Mouse (Mus musculus): ENCODE data around the gene Ugt1a9. TPM values are rescaled to one million over a fixed set of nuclear protein-coding genes. Genes with fewer than 3 reads are reported as not detected.

Ugt1a9 gene
- total RNA-seq, 2 experiments from 2014 or later, result not detected

DNA sequence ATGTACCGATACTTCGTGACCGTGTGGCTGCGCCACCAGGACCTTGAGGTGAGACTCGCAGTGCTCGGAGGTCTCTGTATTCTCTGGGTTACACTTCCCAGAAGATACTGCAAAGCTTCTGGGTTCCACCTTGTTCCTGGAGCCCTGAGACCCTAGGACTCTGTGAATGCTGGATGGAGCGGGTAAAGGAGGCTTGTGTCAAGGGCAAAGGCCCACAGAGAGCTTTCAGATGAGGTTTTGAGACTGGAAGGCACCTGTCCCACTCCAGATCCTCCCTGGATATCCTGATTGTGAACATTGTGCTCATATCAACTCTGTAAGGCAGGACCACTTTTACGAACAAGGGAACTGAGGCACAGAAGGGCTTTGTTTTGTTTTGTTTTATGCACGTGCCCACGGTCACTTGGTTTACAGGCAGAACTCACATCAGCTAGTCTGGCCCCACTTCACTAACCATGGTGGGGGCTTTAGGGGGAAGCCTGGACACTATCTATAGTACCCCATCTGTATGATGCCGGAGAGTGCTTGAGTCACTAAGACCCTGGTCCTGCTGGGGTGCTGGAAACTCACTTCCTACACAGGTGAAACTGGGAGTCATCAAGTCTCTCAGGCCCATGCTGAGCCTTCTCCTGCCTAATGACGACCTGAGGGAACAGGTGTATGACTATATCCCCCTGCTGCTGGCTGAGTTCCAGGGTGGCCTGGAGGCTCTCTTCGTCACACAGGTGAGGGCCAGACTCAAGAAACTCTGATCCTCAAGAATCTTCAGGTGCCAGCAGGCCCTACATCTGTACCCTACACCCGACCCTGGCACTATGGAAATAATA lies 163.0 kb downstream of the Ugt1a9 start:
- no peak for ATAC-seq (replicated peaks; ENCODE audit: poor library complexity)

DNA sequence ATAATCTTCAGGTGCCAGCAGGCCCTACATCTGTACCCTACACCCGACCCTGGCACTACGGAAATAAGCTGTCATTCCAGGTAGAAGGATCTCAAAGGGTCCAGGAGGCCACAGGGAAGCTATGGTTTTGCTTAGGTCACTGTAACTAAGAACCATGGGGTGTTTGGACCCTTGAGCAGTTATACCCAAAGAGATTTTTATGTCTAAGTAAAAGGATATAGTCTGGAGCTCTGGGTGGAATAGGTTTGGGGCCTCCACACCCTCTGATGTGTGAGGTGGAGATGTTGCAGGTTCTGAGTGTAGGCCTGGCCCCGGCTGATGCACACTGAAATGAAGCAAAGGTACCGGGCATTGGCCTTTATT lies 163.6 kb downstream of the Ugt1a9 start:
- ATAC-seq (replicated peaks; ENCODE audit: poor library complexity), result no peak

GRCm38 (mm10) chr1:88234646-88235045 lies 164.0 kb downstream of the Ugt1a9 start:
- ATAC-seq (replicated peaks; ENCODE audit: poor library complexity), result no peak

DNA sequence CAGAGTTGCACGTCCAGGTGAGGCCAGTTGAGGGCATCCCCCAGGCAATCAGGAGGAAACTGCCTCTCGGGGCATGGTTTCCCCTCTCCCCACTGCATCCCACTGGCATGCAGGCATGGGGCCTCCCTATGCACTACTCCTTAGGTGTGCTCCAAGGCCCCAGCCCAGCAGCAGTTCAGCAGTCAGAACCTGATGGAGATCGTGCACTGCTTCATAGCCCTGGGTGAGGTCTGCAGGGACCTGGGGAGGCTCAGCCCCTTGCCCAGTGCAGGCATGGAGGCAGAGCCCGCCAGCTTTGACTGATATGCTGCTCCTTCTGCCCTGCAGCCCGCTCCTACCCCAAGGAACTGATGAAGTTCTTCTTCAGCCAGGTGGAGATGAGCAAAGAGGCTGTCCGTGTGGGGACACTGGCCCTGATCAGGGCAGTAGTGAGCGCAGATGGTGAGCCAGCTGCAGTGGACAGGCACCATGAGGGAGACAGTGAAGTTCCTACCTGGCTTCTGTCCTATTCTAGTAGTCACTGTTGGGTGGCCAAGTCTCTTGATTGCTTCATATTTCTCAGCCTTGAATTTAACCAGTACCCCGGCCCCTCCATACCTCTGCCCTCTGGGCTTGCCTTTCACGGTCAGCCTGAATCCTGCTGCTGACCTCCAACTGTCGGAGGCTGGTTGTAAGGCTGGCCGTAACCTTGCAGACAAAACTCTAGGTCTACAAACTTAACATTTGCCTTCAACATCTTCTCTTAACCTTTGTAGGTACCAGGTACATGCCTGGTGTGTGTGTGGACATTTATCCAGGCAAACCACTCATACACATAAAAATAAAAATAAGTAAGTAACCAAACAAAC lies 164.7 kb downstream of the Ugt1a9 start:
- ATAC-seq (replicated peaks; ENCODE audit: poor library complexity), result no peak

DNA sequence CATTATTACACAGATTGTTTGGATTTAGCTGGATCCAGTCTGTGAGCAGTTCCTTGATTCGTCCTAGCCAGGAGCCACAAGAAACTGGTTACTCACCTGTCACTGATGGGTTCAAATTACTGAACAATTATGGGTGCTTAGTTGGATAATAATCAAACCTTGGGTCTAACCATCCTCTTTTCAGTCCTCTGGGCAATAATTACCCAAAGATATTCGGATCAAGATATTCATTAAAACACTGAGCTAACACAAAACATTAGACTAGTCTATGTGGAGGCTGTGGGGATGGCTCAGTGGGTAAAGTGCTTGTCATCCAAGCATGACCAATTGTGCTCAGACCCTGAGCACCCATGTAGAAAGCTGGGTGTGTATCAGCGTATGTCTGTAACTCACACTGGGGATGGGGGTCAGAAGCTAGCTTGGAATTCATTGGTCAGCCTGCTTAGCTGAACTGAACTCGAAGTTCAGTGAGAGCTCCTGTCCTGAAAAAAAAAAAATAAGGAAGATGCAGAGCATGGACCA lies 165.4 kb downstream of the Ugt1a9 start:
- ATAC-seq (replicated peaks; ENCODE audit: poor library complexity), result no peak

DNA sequence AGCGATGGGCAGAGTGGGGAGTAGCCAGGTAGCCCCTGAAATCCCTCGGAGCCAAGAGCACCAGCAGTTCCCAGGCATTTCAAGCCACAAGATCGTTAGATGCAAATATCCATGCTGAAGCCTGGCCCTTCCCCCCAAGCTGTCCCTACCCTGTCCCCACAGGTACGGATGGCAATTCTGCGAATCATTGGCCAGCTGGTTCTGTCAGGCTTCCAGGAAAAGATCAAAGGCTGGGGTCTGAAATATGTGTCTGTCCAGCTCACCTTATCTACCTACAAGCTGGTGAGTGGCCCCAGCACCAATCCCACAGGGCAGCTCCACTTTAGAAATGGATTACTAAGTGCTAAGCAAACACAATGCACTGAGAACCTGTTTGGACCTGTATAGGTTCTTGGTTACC lies 166.7 kb downstream of the Ugt1a9 start:
- no peak for ATAC-seq (replicated peaks; ENCODE audit: poor library complexity)

DNA sequence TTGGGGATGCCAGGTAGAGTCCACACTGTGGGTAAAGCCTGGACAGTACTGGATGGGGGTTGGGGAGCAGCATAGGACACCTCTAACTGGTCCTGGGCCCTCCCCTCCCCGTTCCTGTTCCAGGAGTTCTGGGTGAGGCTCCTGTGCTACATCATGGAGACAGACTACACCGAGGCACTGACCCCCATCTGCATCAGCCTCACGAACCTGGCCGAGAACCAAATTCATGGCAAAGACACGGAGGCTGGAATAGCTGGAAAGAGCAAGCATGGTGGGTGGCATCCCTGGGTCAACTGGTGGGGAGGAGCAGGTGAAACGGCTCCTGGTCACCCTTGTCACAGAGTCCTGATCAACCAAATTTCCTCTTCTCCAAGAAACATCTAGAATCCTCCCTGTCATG lies 168.2 kb downstream of the Ugt1a9 start:
- no peak for ATAC-seq (replicated peaks; ENCODE audit: poor library complexity)

DNA sequence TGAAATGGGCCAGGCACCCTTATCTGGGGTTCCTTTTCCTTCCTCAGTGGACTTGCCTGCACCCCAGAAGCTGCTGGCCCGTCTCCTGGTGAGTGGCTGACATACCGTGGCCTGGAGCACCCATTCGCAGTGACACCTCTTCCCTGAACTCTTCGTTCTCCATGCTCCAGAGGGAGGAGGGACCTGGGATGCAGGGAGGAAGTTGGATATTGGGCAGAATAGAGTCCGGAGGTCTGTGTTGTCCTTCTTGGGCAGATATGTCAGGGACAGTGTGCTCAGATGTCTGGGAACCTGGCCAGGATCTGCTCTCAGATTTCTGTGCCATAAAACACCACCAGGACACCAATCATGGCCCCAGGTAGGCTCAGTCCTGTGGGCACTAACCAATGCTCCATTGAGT lies 169.5 kb downstream of the Ugt1a9 start:
- no peak for ATAC-seq (replicated peaks; ENCODE audit: poor library complexity)

- no peak for ATAC-seq (replicated peaks; ENCODE audit: poor library complexity)
These were observed 170.0 kb downstream of the Ugt1a9 start for GRCm38 (mm10) chr1:88240579-88240978.

DNA sequence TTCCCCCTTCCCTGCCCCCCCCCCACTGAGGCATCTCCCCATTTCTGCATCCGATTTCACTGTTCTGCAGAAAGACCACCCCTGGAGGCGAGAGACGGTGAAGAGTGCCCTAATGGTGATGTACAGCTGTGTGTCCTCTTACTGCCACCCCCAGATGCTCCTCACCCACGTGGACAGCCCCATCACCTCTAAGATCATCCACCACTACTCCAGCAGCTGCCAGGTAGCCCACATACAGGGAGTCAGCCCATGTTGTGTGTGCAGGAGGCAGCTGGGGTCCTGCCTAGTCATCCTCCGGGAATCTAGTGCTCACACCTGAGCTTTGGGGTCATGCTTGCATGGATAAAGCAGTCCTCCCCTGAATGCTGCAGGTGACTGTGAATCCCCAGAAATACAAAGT lies 173.3 kb downstream of the Ugt1a9 start:
- no peak for ATAC-seq (replicated peaks; ENCODE audit: poor library complexity)

- ATAC-seq (replicated peaks; ENCODE audit: poor library complexity), result no peak
These were observed 175.3 kb downstream of the Ugt1a9 start for GRCm38 (mm10) chr1:88245881-88246280.

GRCm38 (mm10) chr1:88246386-88246785 lies 175.8 kb downstream of the Ugt1a9 start:
- ATAC-seq (replicated peaks; ENCODE audit: poor library complexity), result no peak

GRCm38 (mm10) chr1:88247660-88248059 lies 177.1 kb downstream of the Ugt1a9 start:
- ATAC-seq (replicated peaks; ENCODE audit: poor library complexity), result no peak

DNA sequence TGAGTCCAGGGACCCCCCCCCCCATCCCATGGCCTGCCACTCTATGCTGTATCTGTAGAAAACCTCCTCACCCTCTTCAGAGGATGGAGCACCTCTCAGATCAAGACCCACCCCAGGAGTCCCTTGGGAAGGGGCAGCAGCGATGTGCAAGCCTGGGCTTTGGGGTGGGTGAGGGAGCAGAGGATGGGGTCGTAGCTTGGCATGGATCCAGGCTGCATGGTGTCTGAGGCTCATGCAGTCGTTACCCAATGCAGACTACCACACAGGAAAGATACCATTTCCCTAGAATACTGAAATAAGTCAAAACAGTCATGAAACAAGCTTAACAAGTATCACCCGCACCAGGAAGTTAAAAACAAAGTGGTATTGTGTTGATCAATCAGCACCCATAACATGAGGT lies 178.1 kb downstream of the Ugt1a9 start:
- peak; percentile 26 for ATAC-seq (replicated peaks; ENCODE audit: poor library complexity)

DNA sequence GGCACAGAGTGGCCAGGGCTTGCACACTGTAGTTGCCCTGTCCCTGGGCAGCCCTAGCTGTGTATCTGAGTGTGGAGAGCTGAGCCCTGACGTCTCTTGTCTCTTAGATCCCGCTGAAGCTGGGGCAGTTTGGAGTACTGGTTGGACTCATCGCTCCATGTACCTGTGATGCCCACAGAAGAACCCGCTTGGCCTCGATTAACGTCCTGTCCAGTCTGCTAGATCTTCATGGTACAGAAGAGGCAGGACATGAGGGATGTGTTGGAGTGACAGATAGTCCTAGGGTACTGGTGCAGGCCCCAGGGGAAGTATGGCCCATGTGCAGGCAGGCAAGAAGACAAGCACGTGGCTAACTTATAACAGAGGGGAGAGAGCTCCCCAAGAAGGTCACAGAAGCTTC lies 179.0 kb downstream of the Ugt1a9 start:
- ATAC-seq (replicated peaks; ENCODE audit: poor library complexity), result no peak

- no peak for ATAC-seq (replicated peaks; ENCODE audit: poor library complexity)
These were observed 179.4 kb downstream of the Ugt1a9 start for GRCm38 (mm10) chr1:88250023-88250422.

DNA sequence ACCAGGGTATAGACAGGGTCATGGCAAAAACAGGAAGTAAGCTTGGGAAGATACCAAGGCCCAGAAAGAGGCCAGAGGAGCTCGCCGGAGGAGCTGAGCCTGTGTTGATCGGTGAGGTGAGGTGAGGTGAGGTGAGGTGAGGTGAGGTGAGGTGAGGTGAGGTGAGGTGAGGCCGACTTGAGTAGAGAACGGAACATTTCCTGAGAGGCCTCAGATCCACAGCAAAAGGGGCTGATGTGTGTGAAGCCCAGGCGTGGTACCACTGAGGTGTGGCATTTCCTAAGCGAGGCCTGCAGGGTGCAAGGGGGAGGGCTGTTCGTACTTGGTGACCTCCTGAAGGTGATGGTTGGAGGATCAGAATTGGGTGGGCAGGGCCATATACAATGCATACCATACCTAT lies 182.5 kb downstream of the Ugt1a9 start:
- peak; percentile 4; the same call in 1 of the 2 replicates for ATAC-seq (replicated peaks; ENCODE audit: poor library complexity)

- peak; percentile 3; the same call in 1 of the 2 replicates for ATAC-seq (replicated peaks; ENCODE audit: poor library complexity)
These were observed 182.9 kb downstream of the Ugt1a9 start for GRCm38 (mm10) chr1:88253540-88253939.

DNA sequence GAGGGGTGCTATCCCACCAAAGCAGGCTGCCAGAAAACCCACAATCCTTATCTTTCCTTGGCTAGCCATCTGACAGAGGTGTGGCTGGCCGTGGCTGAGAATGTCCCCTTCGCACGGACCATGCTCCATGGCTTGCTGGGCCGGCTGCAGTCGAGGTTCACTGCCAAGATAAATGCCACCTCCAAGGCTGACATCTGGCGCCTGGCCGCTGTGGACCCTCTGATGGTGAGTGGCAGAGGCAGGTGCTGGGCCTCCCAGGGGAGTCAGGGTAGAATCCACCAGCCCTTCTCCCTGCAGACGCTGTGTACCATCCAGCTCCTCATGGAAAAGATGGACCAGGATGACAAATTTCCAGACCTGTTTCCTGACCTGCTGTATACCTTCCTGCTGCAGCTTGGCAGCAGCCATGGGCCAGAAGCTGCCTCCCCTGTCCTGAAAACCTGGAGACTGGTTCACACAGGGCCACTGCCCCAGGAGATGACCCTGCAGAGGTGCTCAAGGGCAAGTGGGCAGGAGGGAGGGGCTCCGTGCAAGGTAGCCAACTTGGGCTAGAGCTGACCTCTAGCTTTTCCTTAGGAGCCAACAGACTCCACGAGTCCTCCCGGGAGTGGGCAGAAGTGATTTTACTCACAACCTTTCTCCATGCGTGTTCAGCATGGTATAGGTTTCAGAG lies 184.3 kb downstream of the Ugt1a9 start:
- no peak for ATAC-seq (replicated peaks; ENCODE audit: poor library complexity)

DNA sequence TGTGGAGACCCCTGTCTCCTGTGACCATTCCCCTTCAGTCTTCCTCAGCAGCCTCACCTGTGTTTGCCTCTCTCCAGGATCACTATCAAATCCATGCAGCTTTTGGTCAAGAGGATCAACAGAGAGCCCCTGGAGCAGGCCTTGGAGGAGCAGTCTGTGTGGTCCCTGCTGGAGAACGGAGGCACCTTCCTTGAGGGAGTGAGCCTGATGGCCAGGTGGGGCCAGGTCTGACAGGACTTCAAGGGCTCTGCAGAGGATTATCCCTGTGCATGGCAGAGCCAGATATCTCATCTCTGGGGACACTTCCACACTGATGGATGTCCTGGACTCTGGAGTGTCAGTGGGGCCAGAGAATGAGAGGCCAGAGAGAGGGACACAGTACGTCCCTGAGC lies 184.9 kb downstream of the Ugt1a9 start:
- ATAC-seq (replicated peaks; ENCODE audit: poor library complexity), result no peak

DNA sequence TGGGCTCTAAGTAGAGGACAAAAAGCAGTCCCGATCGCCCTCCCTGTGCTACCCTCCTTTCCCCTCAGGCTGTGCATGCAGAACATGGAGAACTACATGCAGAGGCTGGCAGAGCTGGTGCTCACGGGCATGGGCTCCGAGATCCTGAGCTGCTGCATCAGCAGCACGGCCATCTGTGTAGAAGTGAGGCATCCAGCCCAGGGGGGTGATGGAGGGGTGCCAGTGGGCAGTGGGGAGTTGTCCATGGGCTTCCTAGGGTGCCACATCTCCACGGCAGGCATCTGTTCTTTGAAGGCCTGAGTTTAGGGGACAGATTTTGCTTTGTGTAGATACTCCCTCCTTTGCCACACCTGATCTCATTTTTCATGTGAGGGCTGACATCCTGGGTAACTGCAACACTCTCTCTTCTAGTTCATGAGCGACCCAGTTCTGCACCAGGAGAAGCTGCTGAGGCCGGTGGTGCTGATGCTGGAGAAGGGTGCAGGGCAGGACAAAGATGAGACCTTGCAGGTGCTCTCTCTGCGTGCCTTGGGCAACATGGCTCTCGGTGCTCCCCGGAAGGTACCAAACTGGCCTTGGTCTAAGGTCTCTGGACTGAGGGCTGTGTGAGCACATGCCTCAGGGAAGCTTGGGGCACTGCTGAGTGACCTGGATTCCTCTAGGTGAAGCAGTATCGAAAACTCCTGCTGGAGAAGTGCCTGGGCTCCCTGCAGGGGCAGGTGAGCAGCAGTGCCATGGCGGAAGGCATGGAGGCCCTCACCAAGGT lies 185.6 kb downstream of the Ugt1a9 start:
- no peak for ATAC-seq (replicated peaks; ENCODE audit: poor library complexity)

Measured in megakaryocyte progenitor cell, adult 5-6 weeks (primary cell).